Mouse (Mus musculus): ENCODE data around the gene Sms. TPM values are rescaled to one million over a fixed set of nuclear protein-coding genes. Genes with fewer than 3 reads are reported as not detected.

Gene Sms
- polyA plus RNA-seq (2014; fragmentation: Illumina TruSeq; extraction: RNeasy Lipid Tissue Mini Kit (QIAGEN cat#74804); ENCODE audit: low read depth, low replicate concordance): 13.6 TPM

DNA sequence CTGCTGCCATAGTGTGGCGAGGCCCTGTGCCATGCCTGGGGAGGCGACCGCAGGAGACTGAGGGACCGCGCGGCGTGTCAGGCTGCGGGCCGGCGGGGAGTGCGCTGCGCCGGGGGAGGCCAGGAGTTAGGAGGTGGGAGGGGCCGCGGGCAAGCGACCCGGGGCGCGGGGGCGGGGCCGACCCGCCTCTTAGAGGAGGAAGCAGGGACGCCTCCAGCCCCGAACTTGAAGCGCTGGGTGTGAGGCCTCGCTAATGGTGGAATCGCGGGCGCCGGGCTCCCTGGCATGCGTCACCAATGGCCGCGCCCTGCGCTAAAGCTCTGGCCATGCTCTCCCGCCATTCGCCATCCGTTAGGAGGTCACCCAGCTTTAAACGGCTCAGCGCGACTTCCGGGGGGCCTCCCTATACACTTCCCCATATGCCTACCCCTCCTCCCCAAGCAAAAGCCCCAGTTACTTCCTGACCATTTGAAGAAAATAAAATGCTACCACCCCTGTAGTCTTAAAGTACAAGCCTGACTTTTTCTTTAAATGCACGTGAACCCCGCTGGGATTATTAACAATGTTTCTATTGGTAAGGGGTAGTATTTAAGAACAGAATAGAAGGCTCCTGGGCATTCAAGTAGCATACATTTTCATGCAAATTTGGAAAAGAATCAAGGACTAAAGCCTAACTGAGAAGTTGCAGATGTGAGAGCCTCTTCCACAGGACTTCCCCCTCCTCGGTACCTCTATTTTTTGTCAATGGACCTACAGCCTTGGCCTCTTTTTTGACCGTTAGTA lies at the start of gene Sms:
Sms (minus strand) TSS at position 344 of the 783 bp plus-strand sequence.

DNA sequence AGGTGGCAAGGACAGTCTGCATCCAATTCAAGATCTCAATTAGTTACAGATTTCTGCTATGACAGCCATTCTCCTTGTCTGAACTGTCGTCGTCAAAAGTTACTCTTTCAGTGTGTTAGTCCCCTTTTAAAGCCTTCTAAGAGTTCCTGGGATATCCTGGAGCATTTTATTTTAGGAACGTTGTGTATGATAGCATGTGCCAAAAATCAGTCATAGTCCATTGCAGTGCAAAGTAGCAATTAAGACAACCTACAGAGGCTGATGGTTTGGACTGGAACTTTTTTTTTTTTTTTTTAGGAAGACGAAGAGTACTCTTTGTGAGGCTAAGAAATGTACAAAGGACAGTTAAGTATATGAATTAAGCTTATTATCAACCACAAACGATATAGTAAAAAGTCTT lies 76.9 kb downstream of the Sms start, which contains the start of gene Phex:
Phex (minus strand) TSS at position 101 of the 400 bp plus-strand sequence.

Other genes with a start within 250 kb of the Sms start
- gene Phex, start 77.0 kb downstream of the Sms start, polyA plus RNA-seq (2014; fragmentation: Illumina TruSeq; extraction: RNeasy Lipid Tissue Mini Kit (QIAGEN cat#74804); ENCODE audit: low read depth, low replicate concordance): not detected
- gene Yy2, start 76.7 kb upstream of the Sms start, polyA plus RNA-seq (2014; fragmentation: Illumina TruSeq; extraction: RNeasy Lipid Tissue Mini Kit (QIAGEN cat#74804); ENCODE audit: low read depth, low replicate concordance): 1.5 TPM
- gene Mbtps2, start 106.4 kb upstream of the Sms start, polyA plus RNA-seq (2014; fragmentation: Illumina TruSeq; extraction: RNeasy Lipid Tissue Mini Kit (QIAGEN cat#74804); ENCODE audit: low read depth, low replicate concordance): 12.1 TPM
- gene Smpx, start 206.6 kb upstream of the Sms start, polyA plus RNA-seq (2014; fragmentation: Illumina TruSeq; extraction: RNeasy Lipid Tissue Mini Kit (QIAGEN cat#74804); ENCODE audit: low read depth, low replicate concordance): not detected